Mouse (Mus musculus): Measurements from ENCODE around the gene Cma2. TPM values are rescaled to one million over a fixed set of nuclear protein-coding genes. Genes with fewer than 3 reads are reported as not detected.
A peak's percentile ranks its signal among the peaks of the same experiment; 100 is the strongest.
"Not testable (repeated sequence)": the region's sequence is repeated elsewhere in the genome, so short reads cannot be mapped to it uniquely, and the experiment has no call there.

Cma2 gene
- total RNA-seq, 1 experiment from 2014 or later: not detected

- ATAC-seq (replicated peaks in 1 of 2; ENCODE audit: insufficient read depth in 1 of 2, low FRiP score in 2 of 2, low TSS enrichment in 1 of 2, low read depth in 1 of 2, poor library complexity in 2 of 2, severe bottlenecking in 2 of 2): no peak
These were observed 63.1 kb downstream of the Cma2 start for GRCm38 (mm10) chr14:56013924-56014323.

- not testable (repeated sequence) for ATAC-seq (replicated peaks in 1 of 2; ENCODE audit: insufficient read depth in 1 of 2, low FRiP score in 2 of 2, low TSS enrichment in 1 of 2, low read depth in 1 of 2, poor library complexity in 2 of 2, severe bottlenecking in 2 of 2)
These were observed 66.9 kb downstream of the Cma2 start, which contains the start of gene Mcpt1 for GRCm38 (mm10) chr14:56017671-56018070. Mcpt1 (plus strand) TSS chr14:56017971.

GRCm38 (mm10) chr14:56019446-56019845 is 68.7 kb downstream of the Cma2 start:
- no peak for ATAC-seq (replicated peaks in 1 of 2; ENCODE audit: insufficient read depth in 1 of 2, low FRiP score in 2 of 2, low TSS enrichment in 1 of 2, low read depth in 1 of 2, poor library complexity in 2 of 2, severe bottlenecking in 2 of 2)

- ATAC-seq (replicated peaks in 1 of 2; ENCODE audit: insufficient read depth in 1 of 2, low FRiP score in 2 of 2, low TSS enrichment in 1 of 2, low read depth in 1 of 2, poor library complexity in 2 of 2, severe bottlenecking in 2 of 2): peak in 1 of 2 experiments; percentile 36; a peak in 1 of 4 replicates
These were observed 70.5 kb downstream of the Cma2 start for GRCm38 (mm10) chr14:56021305-56021704.

Other genes with a start within 250 kb of the Cma2 start
- 1.3 and 5.8 TPM in 2 replicates for gene Tgm1, start 237.1 kb upstream of the Cma2 start, total RNA-seq (2017)
- gene Rabggta, start 228.7 kb upstream of the Cma2 start, total RNA-seq (2017): 17.2 and 17.9 TPM in 2 replicates
- gene Dhrs1, start 205.3 kb upstream of the Cma2 start, total RNA-seq (2017): 25.3 TPM in 2 replicates
- 16.6 and 20.9 TPM in 2 replicates for gene Nop9, start 205.3 kb upstream of the Cma2 start, total RNA-seq (2017)
- not detected in 2 replicates for gene Cideb, start 192.5 kb upstream of the Cma2 start, total RNA-seq (2017)
- 0.60 and 0.63 TPM in 2 replicates for gene Ltb4r2, start 189.6 kb upstream of the Cma2 start, total RNA-seq (2017)
- gene Ltb4r1, start 185.0 kb upstream of the Cma2 start, total RNA-seq (2017): 4.0 and 11.2 TPM in 2 replicates
- 1.0 and 2.2 TPM in 2 replicates for gene Adcy4, start 166.9 kb upstream of the Cma2 start, total RNA-seq (2017)
- 23.8 and 47.9 TPM in 2 replicates for gene Ripk3, start 162.1 kb upstream of the Cma2 start, total RNA-seq (2017)
- gene Nfatc4, start 127.8 kb upstream of the Cma2 start, total RNA-seq (2017): 0.31 and 0.35 TPM in 2 replicates
- 13.0 and 13.1 TPM in 2 replicates for gene Nynrin, start 97.0 kb upstream of the Cma2 start, total RNA-seq (2017)
- 0.05 TPM in 1 of 2 replicates, not detected in the other for gene Cbln3, start 66.6 kb upstream of the Cma2 start, total RNA-seq (2017)
- 40.6 and 50.5 TPM in 2 replicates for gene Khnyn, start 66.0 kb upstream of the Cma2 start, total RNA-seq (2017)
- gene Sdr39u1, start 50.7 kb upstream of the Cma2 start, total RNA-seq (2017): 10.3 and 27.3 TPM in 2 replicates
- 0.88 TPM in 1 of 2 replicates, not detected in the other for gene Cma1, start 6.3 kb upstream of the Cma2 start, total RNA-seq (2017)
- gene Mcpt1, start 67.0 kb downstream of the Cma2 start, total RNA-seq (2017): not detected in 2 replicates
- not detected in 2 replicates for gene Mcpt9, start 79.5 kb downstream of the Cma2 start, total RNA-seq (2017)
- gene Mcpt2, start 91.1 kb downstream of the Cma2 start, total RNA-seq (2017): not detected in 2 replicates
- gene Mcpt4, start 111.3 kb downstream of the Cma2 start, total RNA-seq (2017): not detected in 2 replicates
- gene Mcpt8, start 134.3 kb downstream of the Cma2 start, total RNA-seq (2017): 12.9 and 61.9 TPM in 2 replicates
- gene Ctsg, start 151.6 kb downstream of the Cma2 start, total RNA-seq (2017): 140 and 219 TPM in 2 replicates
- not detected in 2 replicates for gene Gzme, start 169.6 kb downstream of the Cma2 start, total RNA-seq (2017)
- not detected in 2 replicates for gene Gzmd, start 181.6 kb downstream of the Cma2 start, total RNA-seq (2017)
- not detected in 2 replicates for gene Gzmg, start 208.6 kb downstream of the Cma2 start, total RNA-seq (2017)
- not detected in 2 replicates for gene Gzmn, start 223.6 kb downstream of the Cma2 start, total RNA-seq (2017)